Mouse (Mus musculus) testis, adult 2 months (tissue): ENCODE results near the gene Fcgrt.

Experiments used
- CTCF ChIP-seq: fragments of 200-500 bp; IDR thresholded peaks from 2 replicates; pipeline ENCODE4 v1.5.1; 2012; ENCODE audit warnings: low read depth, mild to moderate bottlenecking, inconsistent platforms, low read length, moderate library complexity; ENCODE audit not compliant: control insufficient read depth, insufficient read depth, insufficient replicate concordance
- POLR2A ChIP-seq: fragments of 200-500 bp; IDR thresholded peaks from 2 replicates; pipeline ENCODE4 v1.6.1; 2012; ENCODE audit warnings: low read depth, mild to moderate bottlenecking, inconsistent platforms, low read length, moderate library complexity; ENCODE audit not compliant: control insufficient read depth

DNA sequence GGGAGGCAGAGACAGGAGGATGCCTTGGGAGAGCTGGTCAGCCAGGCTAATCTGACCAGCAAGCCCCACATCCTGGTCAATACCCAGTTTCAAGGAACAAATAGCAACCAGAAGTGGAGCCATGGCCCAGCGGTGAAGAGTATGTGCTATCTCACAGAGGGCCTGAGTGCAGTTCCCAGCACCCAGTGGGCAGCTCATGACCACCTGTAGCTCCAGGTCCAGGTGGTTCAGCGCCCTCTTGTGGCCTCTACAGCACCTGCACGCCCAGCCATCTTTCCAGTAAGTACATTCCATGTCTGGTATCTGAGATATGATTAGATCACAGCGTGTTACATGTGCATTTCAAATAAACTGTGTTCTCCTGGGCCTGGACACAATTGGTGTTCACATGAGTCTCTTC, 17.6 kb downstream of the Fcgrt start:
- TF ChIP-seq CTCF (peak; percentile 86; the same call in 1 of the 2 replicates), POLR2A (no peak)
